Mouse (Mus musculus) right cerebral cortex, postnatal 25 days (tissue): ENCODE results near the gene Snx8.
"Not testable (repeated sequence)": the region's sequence is repeated elsewhere in the genome, so short reads cannot be mapped to it uniquely, and the experiment has no call there.

Experiments
- DNase-seq: peaks from one replicate; pipeline ENCODE4 v3.0.0; 2022

Gene Snx8

DNA sequence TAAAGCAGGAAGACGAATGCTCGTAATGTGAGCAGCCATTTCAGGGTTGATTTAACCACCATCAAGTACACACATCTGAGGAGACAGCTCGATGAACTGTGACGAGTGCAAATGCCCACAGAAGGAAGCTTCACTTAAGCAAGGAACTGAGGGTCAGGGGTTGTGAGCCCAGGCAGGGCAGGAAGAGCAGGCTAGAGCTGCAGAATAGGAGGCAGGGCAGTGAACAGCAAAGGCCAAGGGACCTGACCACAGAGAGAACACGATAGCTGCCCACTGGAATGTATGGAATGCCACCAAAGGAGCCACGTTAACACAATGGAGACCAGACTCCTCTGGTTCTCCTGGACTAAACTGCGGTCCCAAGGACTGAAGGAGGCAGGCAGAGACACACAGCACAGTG, 5.5 kb downstream of the Snx8 start:
- no peak for DNase-seq

DNA sequence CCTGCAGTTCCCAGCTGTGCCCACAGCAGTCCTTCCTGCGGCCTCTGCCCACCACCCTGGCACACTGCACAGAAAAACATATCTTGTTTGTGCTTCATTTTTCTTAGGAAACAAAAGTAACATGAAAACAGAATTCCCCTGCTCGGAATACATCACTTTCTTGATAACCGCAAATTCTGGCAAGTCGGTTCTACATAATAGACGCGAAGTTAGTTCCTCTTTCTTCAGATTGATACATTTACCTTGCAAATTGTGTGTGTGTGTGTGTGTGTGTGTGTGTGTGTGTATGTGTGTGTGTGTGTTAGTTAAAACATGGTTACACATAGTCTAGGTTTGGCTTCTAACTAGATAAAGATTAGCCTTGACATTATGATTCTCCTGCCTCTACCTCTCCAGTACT, 6.4 kb downstream of the Snx8 start:
- DNase-seq = no peak

DNA sequence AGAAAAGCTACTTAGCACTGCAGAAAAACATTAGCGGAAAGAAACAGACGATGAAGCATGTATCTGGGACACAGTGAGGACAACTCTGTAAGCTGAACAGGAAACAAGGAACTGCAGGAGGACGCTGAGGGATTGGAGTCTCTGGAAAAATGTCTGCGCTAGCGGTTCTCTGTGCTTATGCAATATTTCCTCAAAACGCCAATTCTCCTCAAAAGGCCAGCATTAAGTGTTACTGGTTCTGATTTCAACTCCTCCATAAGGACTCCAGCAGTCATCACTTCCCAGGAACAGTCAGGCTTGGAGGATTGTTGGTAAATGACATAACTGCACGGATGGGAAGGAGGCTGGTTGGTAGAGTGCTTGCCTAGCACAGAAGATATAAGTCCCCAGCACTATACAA, 7.9 kb downstream of the Snx8 start:
- no peak for DNase-seq

DNA sequence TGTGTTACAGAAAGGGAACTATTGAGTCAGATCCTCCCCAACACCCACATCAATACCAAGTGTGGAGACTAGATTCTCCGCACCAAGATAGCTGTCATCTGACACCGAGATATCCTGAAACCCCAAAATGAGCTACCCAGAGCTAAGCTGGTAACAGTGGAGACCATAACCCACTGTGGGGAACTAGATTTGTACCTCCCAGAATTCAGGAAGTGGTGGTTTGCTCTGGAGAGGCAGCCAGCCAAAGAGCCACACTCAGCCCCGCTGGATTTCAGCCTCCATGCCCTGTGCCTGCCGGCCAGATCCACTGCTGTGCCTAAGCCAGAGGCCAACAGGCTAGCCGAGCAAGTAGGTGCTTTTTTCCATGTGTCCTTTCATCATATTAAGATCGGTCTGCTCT, 9.8 kb downstream of the Snx8 start:
- DNase-seq = no peak

DNA sequence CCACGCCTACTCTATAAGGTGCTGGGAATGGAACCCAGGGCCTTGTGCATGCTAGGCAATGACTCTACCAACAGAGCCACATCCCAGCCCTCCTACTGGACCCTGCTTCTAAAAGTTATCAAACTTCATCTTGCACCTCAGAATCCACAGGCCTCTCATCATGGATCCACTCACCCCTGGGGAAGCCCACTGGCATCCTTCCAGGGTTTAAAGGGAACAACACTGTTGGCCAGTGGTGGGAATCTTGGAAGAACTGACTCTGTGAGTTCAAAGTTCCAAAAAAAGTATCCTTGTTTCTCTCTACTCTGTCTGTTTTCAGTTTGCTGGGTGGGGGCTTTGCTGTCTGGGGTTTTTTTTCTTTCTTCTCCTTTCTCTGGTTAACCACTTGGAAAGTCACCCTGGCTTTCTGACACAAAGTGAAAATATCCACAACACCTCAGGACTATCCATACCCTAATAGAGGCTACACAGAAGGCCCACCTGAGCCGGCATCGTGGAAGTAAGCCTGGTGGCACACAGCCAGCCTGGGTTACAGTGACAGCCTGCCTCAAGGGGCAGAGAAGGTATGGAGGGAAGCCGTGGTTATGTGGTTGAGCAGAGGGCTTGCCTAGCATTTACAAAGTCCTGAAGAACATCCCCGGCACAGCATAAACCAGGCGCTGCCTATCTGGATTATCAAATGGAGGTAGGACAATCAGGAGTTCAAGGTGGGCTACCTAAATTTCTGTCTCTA, 10.8 kb downstream of the Snx8 start:
- DNase-seq = no peak

DNA sequence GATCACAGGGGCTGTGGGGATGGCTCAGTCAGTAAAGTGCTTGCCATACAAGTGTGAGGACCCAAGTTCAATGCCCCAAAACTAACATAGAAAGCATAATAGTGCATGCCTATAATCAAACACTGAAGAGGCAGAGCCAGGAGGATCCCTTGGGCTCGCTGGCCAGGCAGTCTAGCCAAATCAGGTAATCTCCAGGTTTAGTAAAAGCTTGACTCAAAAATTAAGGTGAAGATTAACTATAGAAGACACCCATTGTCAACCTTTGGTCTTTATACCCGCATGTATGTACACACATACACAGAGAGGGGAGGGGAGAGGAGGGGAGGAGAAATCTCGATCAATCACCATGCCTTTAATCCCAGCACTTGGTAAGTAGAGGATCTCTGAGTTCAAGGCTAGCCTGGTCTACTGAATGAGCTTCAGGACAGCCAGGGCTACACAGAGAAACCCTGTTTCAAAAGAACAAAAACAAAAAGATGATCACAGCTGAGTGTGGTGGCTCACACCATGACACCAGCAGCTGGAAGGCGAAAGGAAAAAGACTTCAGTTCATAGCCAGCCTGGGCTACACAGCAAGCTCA, 13.7 kb downstream of the Snx8 start:
- no peak for DNase-seq

DNA sequence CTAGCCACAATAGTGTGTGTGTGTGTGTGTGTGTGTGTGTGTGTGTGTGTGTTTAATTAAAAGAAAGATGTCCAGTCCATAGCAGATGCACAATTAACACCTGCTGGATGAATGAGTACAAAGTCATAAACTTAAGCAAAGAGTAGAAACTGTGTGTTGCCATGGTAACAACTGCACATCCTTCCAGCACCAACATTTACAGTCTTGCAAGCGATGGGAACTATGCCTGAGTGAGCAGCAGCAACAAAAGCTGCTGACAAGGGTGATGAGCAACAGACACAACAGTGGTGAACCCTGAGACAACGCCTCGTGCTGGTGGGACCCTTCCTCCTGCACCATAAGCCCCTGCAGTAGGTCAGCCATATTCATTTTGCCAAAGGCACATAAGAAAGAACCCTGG, 14.8 kb downstream of the Snx8 start:
- no peak for DNase-seq

DNA sequence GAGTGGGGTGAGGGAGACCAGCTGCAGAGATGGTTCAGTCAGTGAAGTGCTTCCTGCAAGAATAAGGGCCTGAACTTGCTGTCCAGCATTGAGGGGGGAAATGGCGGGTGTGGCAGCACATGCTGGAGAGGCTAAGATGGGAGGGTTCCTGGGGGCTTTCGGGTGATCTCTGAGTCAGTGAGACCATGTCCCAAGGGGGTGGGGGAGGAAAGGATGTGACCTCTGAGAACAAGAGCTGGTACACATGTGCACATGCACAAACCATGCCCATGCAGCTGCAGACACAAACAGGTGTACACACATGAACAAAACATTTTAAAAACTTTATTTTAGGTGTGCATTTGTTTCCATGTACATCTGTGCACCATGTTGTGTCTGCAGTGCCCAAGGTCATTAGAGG, 15.4 kb downstream of the Snx8 start:
- DNase-seq = no peak

DNA sequence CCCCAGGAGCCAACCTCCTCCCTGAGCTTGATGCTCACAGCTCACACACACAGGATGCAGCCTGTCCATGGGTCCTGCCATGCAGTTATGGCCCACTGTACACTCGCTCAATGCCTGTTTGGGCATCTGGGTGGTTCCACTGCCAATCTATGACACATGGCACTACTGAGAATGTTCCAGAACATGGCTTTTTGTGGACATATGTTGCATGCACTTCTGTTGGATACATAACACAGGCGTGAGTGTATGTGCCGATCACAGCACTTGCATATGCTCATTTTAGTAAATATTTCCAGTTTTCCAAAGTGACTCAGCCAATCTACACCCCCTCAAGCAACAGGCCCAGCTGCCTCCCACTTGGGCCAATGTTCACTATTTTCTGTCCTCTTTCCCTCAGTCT, 17.4 kb downstream of the Snx8 start:
- peak; percentile 37 for DNase-seq

DNA sequence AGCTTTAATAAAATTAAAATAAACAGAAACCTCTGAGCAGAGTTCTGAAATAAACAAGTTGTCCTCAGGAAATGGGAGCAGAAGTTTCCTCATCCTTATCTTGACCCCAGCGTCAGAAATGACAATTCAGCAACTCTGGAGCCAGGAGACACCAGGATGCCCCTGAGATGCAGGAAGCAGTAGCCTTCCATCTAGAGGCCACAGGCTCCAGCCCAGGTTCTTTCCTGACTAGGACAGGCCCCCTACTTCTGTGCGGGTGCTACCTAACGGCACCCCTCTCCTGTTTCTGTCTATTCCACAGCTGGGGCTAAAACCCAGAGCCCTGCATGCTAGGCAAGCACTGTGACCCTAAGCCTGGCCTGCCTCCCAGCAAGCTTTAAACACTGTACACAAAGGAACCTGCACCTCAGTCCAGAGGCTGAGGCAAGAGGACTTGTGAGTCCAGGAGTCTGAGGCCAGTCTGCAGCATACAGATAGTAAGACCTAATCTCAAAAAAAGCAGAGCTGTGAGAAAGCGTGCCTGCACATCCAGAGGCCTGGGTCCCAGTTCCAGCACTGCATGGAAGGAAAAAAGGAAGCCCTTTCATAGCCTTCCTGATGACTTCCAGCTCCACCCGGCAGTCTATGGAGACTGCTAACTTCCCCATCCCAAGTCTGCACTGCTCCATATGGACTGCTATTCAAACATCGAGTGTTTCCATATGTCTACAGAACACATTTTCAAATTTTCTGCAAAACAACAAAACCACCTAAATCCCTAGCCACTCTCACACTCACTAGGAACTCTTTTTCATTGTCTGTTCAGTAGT, 18.4 kb downstream of the Snx8 start:
- DNase-seq = no peak

DNA sequence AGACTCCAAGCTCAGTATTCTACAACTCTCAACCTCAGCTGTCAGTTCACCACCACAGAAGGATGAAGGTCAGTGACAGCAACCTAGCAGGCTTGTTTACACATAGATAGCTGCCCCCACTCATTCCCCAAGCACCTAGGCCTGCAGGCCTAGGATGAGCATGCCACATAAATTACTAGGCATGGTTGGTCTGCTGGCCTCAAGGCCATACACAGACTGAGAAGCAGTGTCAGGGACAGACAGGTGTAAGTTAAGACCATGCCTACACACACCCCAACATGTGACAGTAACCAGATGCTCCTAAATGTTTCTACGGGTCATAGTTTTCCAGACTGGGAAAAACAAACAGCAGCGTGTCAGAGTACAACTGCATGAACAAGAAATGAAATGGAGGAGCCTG, 19.6 kb downstream of the Snx8 start:
- no peak for DNase-seq

DNA sequence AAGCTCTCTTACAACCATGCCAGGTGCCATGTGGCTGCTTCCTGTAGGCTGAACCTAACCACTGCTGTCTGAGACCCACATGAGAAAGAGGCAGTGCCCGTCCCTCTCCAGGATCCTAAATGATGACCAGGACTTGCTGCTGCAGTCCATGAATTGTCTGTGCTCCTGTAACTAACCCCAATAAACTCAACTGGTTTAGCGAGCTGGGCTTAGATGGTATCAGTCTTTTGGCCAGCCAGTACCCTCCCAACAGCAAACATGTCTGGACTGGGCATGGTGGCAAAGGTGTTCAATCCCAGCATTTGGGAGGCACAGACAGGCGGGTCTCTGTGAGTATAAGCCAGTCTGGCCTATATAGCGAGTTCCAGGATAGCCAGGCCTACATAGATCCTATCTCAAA, 20.1 kb downstream of the Snx8 start:
- no peak for DNase-seq

DNA sequence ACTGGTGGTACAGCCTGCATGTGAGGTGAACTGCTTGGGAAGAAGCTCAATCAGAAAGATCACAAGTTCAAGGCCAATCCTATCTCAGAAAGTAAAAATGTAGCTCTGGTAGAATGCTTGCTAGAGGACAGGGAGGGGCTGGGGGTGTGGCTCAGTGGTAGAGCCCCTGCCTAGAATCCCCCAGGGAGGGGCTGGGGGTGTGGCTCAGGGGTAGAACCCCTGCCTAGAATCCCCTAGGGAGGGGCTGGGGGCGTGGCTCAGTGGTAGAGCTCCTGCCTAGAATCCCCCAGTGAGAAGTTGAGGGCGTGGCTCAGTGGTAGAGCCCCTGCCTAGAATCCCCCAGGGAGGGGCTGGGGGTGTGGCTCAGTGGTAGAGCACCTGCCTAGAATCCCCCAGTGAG, 20.9 kb downstream of the Snx8 start:
- not testable (repeated sequence) for DNase-seq

DNA sequence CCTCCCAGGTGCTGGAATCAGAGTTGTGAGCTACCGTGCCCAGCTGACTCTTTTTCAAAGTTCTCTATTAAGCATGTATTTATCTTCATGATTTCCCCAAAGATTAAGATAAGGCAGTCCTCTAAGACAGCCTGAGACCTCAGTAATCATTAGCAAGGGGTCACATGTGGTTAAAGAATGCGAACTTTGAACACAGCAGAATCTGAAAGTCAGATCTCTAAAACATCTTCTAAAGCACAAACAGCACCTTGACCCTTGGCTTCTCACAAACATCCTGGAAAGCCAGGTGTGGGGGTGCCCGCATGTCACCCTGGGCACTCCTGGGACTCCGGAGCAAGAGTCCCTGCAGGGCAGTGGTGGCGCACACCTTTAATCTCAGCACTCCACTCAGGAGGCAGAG, 24.6 kb downstream of the Snx8 start:
- DNase-seq = no peak

DNA sequence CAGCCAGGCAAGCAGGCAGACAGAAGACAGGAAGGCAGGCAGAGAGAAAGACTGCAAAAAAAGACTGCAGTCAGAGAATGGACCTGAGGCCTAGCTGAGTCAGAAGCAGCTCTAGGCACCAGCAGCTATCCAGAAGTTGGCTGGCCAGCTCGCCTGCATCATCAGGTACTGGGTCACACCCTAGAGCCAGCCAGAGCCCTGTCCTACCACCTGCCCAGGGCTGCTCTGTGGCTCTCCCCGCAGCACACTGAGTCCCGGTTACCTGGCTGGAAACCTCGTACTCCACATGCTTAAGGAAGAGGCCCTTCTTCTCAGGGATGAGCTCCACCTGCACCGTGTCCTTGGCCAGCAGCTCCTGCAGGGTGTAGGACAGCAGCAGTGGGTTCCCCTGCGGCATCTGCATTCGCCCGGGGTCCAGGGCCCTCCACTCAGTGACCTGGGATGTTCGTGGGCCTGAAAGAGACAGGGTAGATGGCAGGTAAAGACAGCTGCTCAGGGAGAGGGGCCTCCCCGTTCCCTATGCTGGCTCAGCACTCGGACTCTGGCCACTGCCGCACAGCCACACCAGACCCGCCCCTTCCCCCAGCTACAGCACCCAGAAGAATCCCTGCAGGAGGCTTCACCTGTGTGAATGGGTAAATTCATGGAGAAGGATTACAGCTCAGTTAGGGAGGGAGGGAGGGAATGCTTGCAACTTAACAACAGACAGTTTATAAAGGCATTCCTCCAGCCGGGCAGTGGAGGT, 29.0 kb downstream of the Snx8 start:
- DNase-seq = no peak

DNA sequence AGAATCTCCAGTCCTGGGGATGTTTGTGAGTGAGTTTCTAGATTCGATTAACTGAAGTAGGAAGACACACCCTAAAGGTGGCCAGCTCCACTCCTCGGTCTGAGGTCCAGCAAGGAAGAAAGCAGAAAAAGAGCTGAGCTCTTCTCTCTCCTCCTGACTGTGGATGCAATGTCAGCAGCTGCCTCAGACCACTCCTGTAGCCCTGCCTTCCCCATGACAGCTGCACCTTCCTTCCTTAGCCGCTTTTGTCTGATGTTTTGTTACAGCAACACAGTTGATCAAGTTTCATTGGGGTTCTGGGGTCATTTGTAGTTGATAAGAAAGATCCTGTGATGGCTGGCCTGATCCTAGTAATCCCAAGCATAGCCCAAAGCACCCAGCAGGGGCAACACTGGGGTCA, 31.6 kb downstream of the Snx8 start:
- DNase-seq = no peak

DNA sequence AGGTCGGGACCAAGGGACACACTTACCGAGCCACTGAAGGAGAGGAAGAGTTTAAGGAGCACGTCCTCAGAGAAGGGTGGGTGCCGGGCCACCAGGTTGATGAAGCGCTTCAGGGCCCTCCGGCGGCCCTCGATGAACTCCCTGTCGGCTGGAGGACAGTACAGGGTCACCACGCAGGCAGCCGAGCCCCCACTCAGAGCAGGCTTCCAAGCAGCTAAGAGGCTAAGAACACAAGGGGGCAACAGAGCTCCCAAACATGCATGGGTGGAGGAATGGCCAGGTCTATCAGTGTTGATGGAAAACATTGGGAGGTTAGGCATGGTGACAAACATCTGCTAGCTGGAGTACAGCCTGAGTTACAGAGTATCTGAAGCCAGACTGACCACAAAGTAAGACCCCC, 33.1 kb downstream of the Snx8 start:
- no peak for DNase-seq

DNA sequence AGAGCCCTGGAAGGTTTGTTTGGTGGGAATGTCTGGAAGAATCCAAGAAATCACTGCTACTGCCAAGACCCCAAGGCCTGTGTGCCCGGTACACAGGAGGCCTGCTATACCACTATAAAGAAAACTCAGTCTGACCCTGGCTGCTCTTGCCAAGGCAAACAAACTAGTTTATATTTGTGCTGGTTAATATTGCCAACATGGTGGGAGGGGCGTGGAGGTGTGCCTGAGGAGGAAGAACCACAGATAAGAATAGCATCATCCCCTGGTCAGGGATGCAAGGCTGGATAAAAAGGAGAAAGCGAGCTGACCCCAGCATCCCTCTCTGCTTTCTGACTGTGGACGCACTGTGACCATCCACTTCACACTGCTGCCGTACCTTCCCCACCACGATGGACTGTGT, 36.7 kb downstream of the Snx8 start:
- no peak for DNase-seq

DNA sequence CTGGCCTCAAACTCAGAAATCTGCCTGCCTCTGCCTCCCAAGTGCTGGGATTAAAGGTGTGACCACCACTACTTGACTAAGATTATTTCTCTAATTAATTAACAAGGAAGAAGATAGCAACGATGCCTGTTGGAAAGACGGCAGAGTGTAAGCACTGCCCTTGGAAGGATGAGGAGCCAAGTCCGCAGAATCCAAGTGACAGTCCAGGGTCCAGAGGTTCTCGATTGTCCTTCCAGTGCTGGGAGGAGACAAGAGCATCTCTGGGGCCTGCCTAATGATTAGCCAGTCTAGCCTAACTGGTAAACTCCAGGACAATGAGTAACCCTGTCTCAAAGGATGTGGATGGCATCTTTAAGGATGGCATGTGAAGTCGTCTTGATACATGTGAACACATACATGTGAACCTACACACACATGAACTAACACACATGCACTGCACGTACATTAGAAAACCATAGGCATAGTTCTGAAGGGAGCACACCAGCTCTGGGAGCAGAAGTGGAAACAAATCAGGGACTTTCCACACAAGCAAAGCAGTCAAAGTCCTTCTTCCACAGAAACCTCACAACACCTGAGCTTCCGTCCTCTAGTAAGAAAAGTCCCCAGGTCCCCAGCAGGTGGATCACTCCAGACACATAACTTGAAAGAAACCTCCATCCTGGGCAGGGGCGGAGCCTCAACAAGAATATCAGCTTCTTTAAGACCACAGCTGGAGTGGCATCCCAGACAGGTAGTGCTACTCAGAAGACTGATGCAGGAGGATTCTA, 38.1 kb downstream of the Snx8 start:
- DNase-seq = no peak

DNA sequence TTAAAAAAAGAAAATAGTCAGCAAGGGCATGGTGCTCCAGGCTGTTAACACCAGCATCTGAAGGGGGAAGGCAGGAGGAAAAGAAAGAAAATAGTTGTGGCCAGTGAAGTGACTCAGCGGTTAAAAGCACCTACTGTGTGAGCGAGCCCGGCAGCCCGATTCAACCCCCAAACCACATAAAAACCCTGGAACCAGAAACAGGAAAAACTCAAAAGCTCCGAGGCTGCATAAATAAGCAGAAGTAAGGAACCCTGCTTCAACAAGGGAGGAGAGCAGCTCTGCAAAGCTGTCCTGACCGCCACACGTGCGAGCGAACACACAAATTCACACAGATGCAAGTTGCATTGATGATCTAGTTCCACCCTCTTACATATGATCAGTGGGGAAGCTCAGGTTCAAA, 39.2 kb downstream of the Snx8 start:
- no peak for DNase-seq

DNA sequence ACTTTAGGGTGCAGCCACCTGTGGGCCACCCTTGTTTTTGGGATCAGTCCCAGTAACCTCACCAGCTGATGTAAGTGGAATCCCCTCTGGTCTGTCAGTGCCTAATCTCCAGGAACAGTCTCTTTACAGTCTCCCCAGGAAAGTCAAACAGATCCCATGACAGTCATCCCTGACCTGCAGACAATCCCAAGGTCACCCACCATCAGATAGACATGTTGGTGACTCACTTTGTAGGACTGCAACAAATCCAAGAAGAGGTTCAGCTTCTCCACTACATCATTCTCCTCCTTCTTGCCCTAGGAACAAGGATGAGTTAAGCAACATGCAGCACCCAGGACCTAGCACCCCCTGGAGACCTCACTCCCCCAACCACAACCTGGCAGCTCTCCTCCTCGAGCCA, 43.0 kb downstream of the Snx8 start:
- DNase-seq = no peak

DNA sequence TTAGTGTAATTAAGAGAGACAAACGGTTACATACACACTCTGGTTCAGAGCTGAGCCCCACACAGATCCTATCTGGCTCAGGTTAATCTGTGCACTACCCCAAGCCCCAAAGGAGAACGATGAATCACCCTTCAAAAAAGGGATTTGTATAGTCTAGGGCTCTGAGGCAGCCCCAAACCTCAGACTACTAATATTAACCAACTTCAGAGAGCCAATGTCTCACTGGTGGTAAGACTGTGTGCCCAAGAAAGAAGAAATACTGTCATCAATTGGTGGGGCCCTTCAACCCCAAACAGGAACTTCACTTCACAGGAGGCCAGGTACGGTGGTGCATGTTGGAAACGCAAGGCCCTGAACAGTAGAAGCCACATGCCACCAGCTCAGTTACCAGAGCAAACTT, 43.8 kb downstream of the Snx8 start:
- DNase-seq = no peak

DNA sequence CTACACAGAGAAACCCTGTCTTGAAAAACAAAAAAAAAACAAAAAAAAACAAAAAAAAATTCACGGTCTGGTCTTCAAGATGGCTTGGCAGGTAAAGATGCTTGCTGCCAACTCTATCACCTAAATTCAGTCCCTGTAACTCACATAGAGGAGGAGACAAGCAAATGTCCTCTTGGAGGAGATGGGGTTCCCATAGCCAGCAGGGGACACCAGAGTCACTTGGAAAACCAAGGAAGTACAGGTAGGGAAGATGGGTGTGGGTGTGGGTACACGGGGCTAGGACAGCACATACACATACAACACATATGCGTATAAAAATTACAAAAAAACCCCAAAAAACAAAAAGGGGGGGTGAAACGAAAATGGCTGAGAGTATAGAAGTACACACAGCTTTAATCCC, 46.2 kb downstream of the Snx8 start:
- DNase-seq = no peak
